Mouse (Mus musculus): ENCODE measurements around the gene Gm572. TPM values are rescaled to one million over a fixed set of nuclear protein-coding genes. Genes with fewer than 3 reads are reported as not detected.

Gene Gm572
- total RNA-seq (2021) = 1 to 10 TPM; 5.6 to 6.8 TPM
- long read RNA-seq, experiment 1 = 0 reads
- long read RNA-seq, experiment 2, partial matches to known transcripts = 0 of 1 reads
- long read RNA-seq, experiment 2, other reads (novel, unspliced or antisense) = 1 of 1 reads

GRCm38 (mm10) chr4:148643291-148644156 lies at the start of gene Gm572:
Gene Gm572 (plus strand): TSS chr4:148643317.
- intact Hi-C loops (cut with DNase I) = no loop called here

GRCm38 (mm10) chr4:148593996-148594395 lies 49.1 kb upstream of the Gm572 start:
- intact Hi-C loops (cut with DNase I) = no loop called here
- no peak for DNase-seq

More at GRCm38 (mm10) chr4:148643291-148644156, at the start of gene Gm572:
- no peak for DNase-seq

- intact Hi-C loops (cut with DNase I) = no loop called here
- DNase-seq = no peak
Observed at GRCm38 (mm10) chr4:148595916-148596315, 47.2 kb upstream of the Gm572 start.

GRCm38 (mm10) chr4:148596731-148597130 lies 46.4 kb upstream of the Gm572 start:
- no peak for DNase-seq
- intact Hi-C loops (cut with DNase I) = no loop called here

GRCm38 (mm10) chr4:148598826-148599225 lies 44.3 kb upstream of the Gm572 start:
- intact Hi-C loops (cut with DNase I) = no loop called here
- no peak for DNase-seq

GRCm38 (mm10) chr4:148600316-148600715 lies 42.8 kb upstream of the Gm572 start:
- DNase-seq = peak in 1 of 2 experiments; percentile 3
- intact Hi-C loops (cut with DNase I) = no loop called here

GRCm38 (mm10) chr4:148601871-148602270 lies 41.2 kb upstream of the Gm572 start:
- DNase-seq = no peak
- intact Hi-C loops (cut with DNase I) = no loop called here

- no peak for DNase-seq
- intact Hi-C loops (cut with DNase I) = no loop called here
Observed at GRCm38 (mm10) chr4:148602357-148603120, 40.6 kb upstream of the Gm572 start, which contains the start of gene Masp2. Gene Masp2 (plus strand): TSS chr4:148602554.

GRCm38 (mm10) chr4:148603376-148604139 lies 39.6 kb upstream of the Gm572 start:
- DNase-seq = no peak
- intact Hi-C loops (cut with DNase I) = no loop called here

- DNase-seq = no peak
- intact Hi-C loops (cut with DNase I) = no loop called here
Observed at GRCm38 (mm10) chr4:148604141-148604540, 39.0 kb upstream of the Gm572 start.

GRCm38 (mm10) chr4:148604541-148605165 lies 38.5 kb upstream of the Gm572 start:
- intact Hi-C loops (cut with DNase I) = no loop called here
- peak; percentile 42 to 51 for DNase-seq

- DNase-seq = peak; percentile 61 to 66
- intact Hi-C loops (cut with DNase I) = no loop called here
Observed at GRCm38 (mm10) chr4:148607758-148608157, 35.4 kb upstream of the Gm572 start.

GRCm38 (mm10) chr4:148609805-148610204 lies 33.3 kb upstream of the Gm572 start:
- no peak for DNase-seq
- intact Hi-C loops (cut with DNase I) = no loop called here

- intact Hi-C loops (cut with DNase I) = no loop called here
- DNase-seq = no peak
Observed at GRCm38 (mm10) chr4:148610631-148611364, 32.3 kb upstream of the Gm572 start.

- DNase-seq = no peak
- intact Hi-C loops (cut with DNase I) = no loop called here
Observed at GRCm38 (mm10) chr4:148612557-148612956, 30.6 kb upstream of the Gm572 start.

GRCm38 (mm10) chr4:148613738-148614137 lies 29.4 kb upstream of the Gm572 start:
- intact Hi-C loops (cut with DNase I) = no loop called here
- no peak for DNase-seq

- intact Hi-C loops (cut with DNase I) = no loop called here
Observed at GRCm38 (mm10) chr4:148619805-148620204, 23.3 kb upstream of the Gm572 start.

GRCm38 (mm10) chr4:148620718-148621117 lies 22.4 kb upstream of the Gm572 start:
- DNase-seq = no peak
- intact Hi-C loops (cut with DNase I) = no loop called here

More at GRCm38 (mm10) chr4:148619805-148620204, 23.3 kb upstream of the Gm572 start:
- no peak for DNase-seq

- intact Hi-C loops (cut with DNase I) = no loop called here
Observed at GRCm38 (mm10) chr4:148622485-148622884, 20.6 kb upstream of the Gm572 start.

More at GRCm38 (mm10) chr4:148622485-148622884, 20.6 kb upstream of the Gm572 start:
- no peak for DNase-seq
